27 mouse cellular contexts compared by ENCODE assay signal in the genomic region with DNA sequence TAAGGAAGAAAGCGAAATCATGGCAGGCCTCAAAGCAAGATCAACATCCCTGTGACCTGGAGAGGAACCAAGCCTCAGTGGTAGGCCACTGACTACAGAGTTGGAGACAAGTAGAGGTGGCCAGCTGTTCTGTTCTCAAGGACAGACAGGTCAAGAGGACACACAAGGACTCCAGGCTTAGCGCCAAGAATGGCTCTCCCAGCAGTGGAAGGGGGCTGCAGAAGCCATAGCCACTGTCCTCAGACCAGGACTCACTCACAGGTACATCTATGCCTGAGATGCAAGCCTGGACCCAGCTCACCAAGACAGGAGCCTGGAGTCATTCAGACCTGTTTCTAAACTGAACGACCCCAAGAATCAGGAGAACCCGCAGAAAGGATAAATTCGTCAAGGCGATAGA. TPM values are rescaled to one million over a fixed set of nuclear protein-coding genes. Genes with fewer than 3 reads are reported as not detected.
DNase-seq lines count a peak whose midpoint lies in the region; ATAC-seq lines count a peak whose summit lies in the region.
"Had no signal": no experiment of that assay in that cellular context is flagged by ENCODE, and none has a peak within 500 bp of the region (broad histone marks: within the 10 kb centered on the region; RNA-seq: fewer than 3 reads in every experiment).

No protein-coding gene starts in this region.

- no peaks in the 10 kb centered on the region for H3K36me3 ChIP-seq in heart, embryonic 11.5 days (ENCODE audit: control insufficient read depth, insufficient read depth, low read length)
- H3K36me3 ChIP-seq: hindbrain, embryonic 15.5 days had no signal

- peak; percentile 66 for DNase-seq in heart, adult 11 months
- peak; percentile 8 to 11 for DNase-seq in kidney, postnatal 4 days
- DNase-seq in kidney, postnatal 14 days: no peak
- peak; percentile 42 for DNase-seq in testis, postnatal 10 days (ENCODE audit: low spot score)
- no peak for DNase-seq in layer of hippocampus, postnatal 36 days
- DNase-seq: adrenal gland, postnatal 10 days; adrenal gland, postnatal 36 days; B cell, adult 2 months; cerebellum, adult 11 months; cerebellum, adult 2 months; cerebellum, adult 9-11 months; gastrocnemius, postnatal 10 days; gastrocnemius, postnatal 36 days; heart, postnatal 14 days had no signal

- 88% methylated on average over 6 of the region's 6 CpGs for WGBS in heart, embryonic 11.5 days (ENCODE audit: insufficient replicate concordance)

- no peak overlapping the region for H3K27ac ChIP-seq in heart, embryonic 11.5 days (ENCODE audit: low read depth, low read length)
- H3K27ac ChIP-seq: forebrain, embryonic 10.5 days; forebrain, embryonic 13.5 days; heart, embryonic 13.5 days; hindbrain, embryonic 12.5 days; hindbrain, embryonic 15.5 days had no signal

- H3K27me3 ChIP-seq in heart, embryonic 11.5 days (ENCODE audit: control insufficient read depth, insufficient read depth, low read length): no peaks in the 10 kb centered on the region
- H3K27me3 ChIP-seq: CH12.LX; forebrain, embryonic 13.5 days; heart, embryonic 13.5 days; hindbrain, embryonic 12.5 days; hindbrain, embryonic 15.5 days; Patski had no signal

- no peak overlapping the region for H3K4me3 ChIP-seq in heart, embryonic 11.5 days (ENCODE audit: low read depth, low read length)
- H3K4me3 ChIP-seq: forebrain, embryonic 10.5 days; forebrain, embryonic 13.5 days; heart, embryonic 13.5 days; hindbrain, embryonic 12.5 days; hindbrain, embryonic 15.5 days had no signal

- H3K9me3 ChIP-seq in heart, embryonic 11.5 days (replicated peaks; ENCODE audit: control insufficient read depth, low read length): no peaks in the 10 kb centered on the region
- H3K9me3 ChIP-seq: forebrain, embryonic 10.5 days; forebrain, embryonic 13.5 days; G1E; heart, embryonic 13.5 days; hindbrain, embryonic 12.5 days; hindbrain, embryonic 15.5 days had no signal

- H3K9ac ChIP-seq in heart, embryonic 11.5 days (ENCODE audit: low read depth, low read length): no peak overlapping the region
- H3K9ac ChIP-seq: forebrain, embryonic 13.5 days; heart, embryonic 13.5 days; hindbrain, embryonic 12.5 days; hindbrain, embryonic 15.5 days had no signal

- H3K4me2 ChIP-seq in heart, embryonic 11.5 days: no peak overlapping the region
- H3K4me2 ChIP-seq: forebrain, embryonic 13.5 days; heart, embryonic 13.5 days; hindbrain, embryonic 12.5 days; hindbrain, embryonic 15.5 days had no signal

- no peaks in the 10 kb centered on the region; the same call in 1 of the 2 replicates for H3K4me1 ChIP-seq in heart, embryonic 11.5 days (ENCODE audit: control insufficient read depth, insufficient read depth, low read length)
- H3K4me1 ChIP-seq: hindbrain, embryonic 15.5 days had no signal

- no peak for ATAC-seq in heart, embryonic 11.5 days (replicated peaks; ENCODE audit: insufficient number of reproducible peaks, low FRiP score, low TSS enrichment)
- ATAC-seq: forebrain, embryonic 13.5 days; forebrain, embryonic 16.5 days; Patski had no signal

RNA-seq across cellular contexts. Expression of gene Gpr88, which starts 28.4 kb away (rescaled TPM):
- 0.11 and 0.34 TPM in 2 replicates for polyA plus RNA-seq in heart, embryonic 11.5 days (2014; fragmentation: Nextera tagmentation; extraction: Ambion mirVana)
- 1 to 10 TPM; 1.9 to 3.4 TPM for total RNA-seq in layer of hippocampus, postnatal 36 days (2021)
- total RNA-seq: CH12.LX; gastrocnemius, adult 18-20 months; gastrocnemius, postnatal 36 days; granulocyte monocyte progenitor cell, adult 5-6 weeks; hematopoietic stem cell, adult 5-6 weeks had no signal
- polyA plus RNA-seq: forebrain, embryonic 10.5 days; G1E had no signal

Comparison
In these comparisons a context has a peak if more than half of its experiments do, and no peak if none do; other contexts are left out.
1. DNase-seq: peak in heart, adult 11 months (single experiment), kidney, postnatal 4 days (2 of 2) and testis, postnatal 10 days (single experiment); none in kidney, postnatal 14 days (single experiment) and layer of hippocampus, postnatal 36 days (0 of 2).